Mouse (Mus musculus) ES-CJ7 (cell line): ENCODE results near the gene Ttc23.
A peak's percentile ranks its signal among the peaks of the same experiment; 100 is the strongest.

Experiments
- DNase-seq: peaks from one replicate; pipeline ENCODE4 v3.0.0; 2011; ENCODE audit warnings: low read depth, low spot score

Gene Ttc23

GRCm38 (mm10) chr7:67741706-67742105 lies 94.5 kb downstream of the Ttc23 start:
- no peak for DNase-seq

- DNase-seq = no peak
Observed at GRCm38 (mm10) chr7:67747731-67748305, 100.6 kb downstream of the Ttc23 start.

- DNase-seq = no peak
Observed at GRCm38 (mm10) chr7:67749441-67750239, 102.4 kb downstream of the Ttc23 start.

GRCm38 (mm10) chr7:67754606-67755005 lies 107.4 kb downstream of the Ttc23 start:
- DNase-seq = no peak

GRCm38 (mm10) chr7:67755366-67755765 lies 108.2 kb downstream of the Ttc23 start:
- no peak for DNase-seq

GRCm38 (mm10) chr7:67756636-67757035 lies 109.4 kb downstream of the Ttc23 start:
- DNase-seq = no peak

- peak; percentile 13 for DNase-seq
Observed at GRCm38 (mm10) chr7:67758506-67758857, 111.3 kb downstream of the Ttc23 start.

- peak; percentile 84 for DNase-seq
Observed at GRCm38 (mm10) chr7:67758858-67759628, 111.8 kb downstream of the Ttc23 start.

- peak; percentile 76 for DNase-seq
Observed at GRCm38 (mm10) chr7:67759629-67759995, 112.4 kb downstream of the Ttc23 start, which contains the start of gene Synm. Gene Synm (minus strand): TSS chr7:67759742.

- no peak for DNase-seq
Observed at GRCm38 (mm10) chr7:67763625-67764024, 116.4 kb downstream of the Ttc23 start.

GRCm38 (mm10) chr7:67768125-67768524 lies 120.9 kb downstream of the Ttc23 start:
- no peak for DNase-seq

GRCm38 (mm10) chr7:67769487-67769886 lies 122.3 kb downstream of the Ttc23 start:
- no peak for DNase-seq

- DNase-seq = no peak
Observed at GRCm38 (mm10) chr7:67772231-67772630, 125.0 kb downstream of the Ttc23 start.

GRCm38 (mm10) chr7:67775623-67776022 lies 128.4 kb downstream of the Ttc23 start:
- no peak for DNase-seq

- DNase-seq = no peak
Observed at GRCm38 (mm10) chr7:67776636-67777305, 129.6 kb downstream of the Ttc23 start.

- no peak for DNase-seq
Observed at GRCm38 (mm10) chr7:67787861-67788260, 140.7 kb downstream of the Ttc23 start.

GRCm38 (mm10) chr7:67788713-67789112 lies 141.5 kb downstream of the Ttc23 start:
- peak; percentile 76 for DNase-seq

- DNase-seq = peak; percentile 60
Observed at GRCm38 (mm10) chr7:67791256-67791655, 144.0 kb downstream of the Ttc23 start.

GRCm38 (mm10) chr7:67793449-67793848 lies 146.2 kb downstream of the Ttc23 start:
- no peak for DNase-seq

- DNase-seq = no peak
Observed at GRCm38 (mm10) chr7:67797065-67797464, 149.9 kb downstream of the Ttc23 start.

GRCm38 (mm10) chr7:67798476-67798875 lies 151.3 kb downstream of the Ttc23 start:
- no peak for DNase-seq

- DNase-seq = no peak
Observed at GRCm38 (mm10) chr7:67800547-67800946, 153.3 kb downstream of the Ttc23 start.
